Mouse (Mus musculus): ENCODE data around the gene Gpr179.

GRCm38 (mm10) chr11:97299939-97300338, 51.9 kb downstream of the Gpr179 start:
- TF ChIP-seq CTCF (IDR thresholded peaks at IDR 0.05; ENCODE audit: extremely low read depth, insufficient read depth, insufficient read length, insufficient replicate concordance): no peak
- no peak for TF ChIP-seq POLR2A (IDR thresholded peaks at IDR 0.05; ENCODE audit: low read depth, low read length)

Measured in spleen, adult 2 months (tissue).